Mouse (Mus musculus) hindbrain, embryonic 13.5 days (tissue): ENCODE data around the gene C2cd5. TPM values are rescaled to one million over a fixed set of nuclear protein-coding genes. Genes with fewer than 3 reads are reported as not detected.

ENCODE experiments used
- ATAC-seq: fragments of 200-750 bp; cut with Nextera tagmentation; 2 replicates; pipeline ENCODE4 v1.8.0; 2017; ENCODE audit warnings: moderate TSS enrichment; ENCODE audit not compliant: low FRiP score
- H3K27ac ChIP-seq: fragments of 300-500 bp; sonication (generic); 2 replicates; pipeline ENCODE4 v1.5.1; 2015; ENCODE audit warnings: inconsistent platforms, mild to moderate bottlenecking, moderate library complexity
- H3K27me3 ChIP-seq: fragments of 300-500 bp; sonication (generic); 2 replicates; pipeline ENCODE4 v1.6.1; 2015; ENCODE audit warnings: mild to moderate bottlenecking, inconsistent platforms
- H3K36me3 ChIP-seq: fragments of 300-500 bp; sonication (generic); 2 replicates; pipeline ENCODE4 v1.6.1; 2015; ENCODE audit warnings: mild to moderate bottlenecking, inconsistent platforms
- H3K4me1 ChIP-seq: fragments of 300-500 bp; sonication (generic); replicated peaks from 2 replicates; pipeline ENCODE4 v1.6.1; 2015; ENCODE audit warnings: inconsistent platforms
- H3K4me2 ChIP-seq: fragments of 300-500 bp; sonication (generic); 2 replicates; pipeline ENCODE4 v1.6.1; 2015; ENCODE audit warnings: inconsistent platforms, mild to moderate bottlenecking, moderate library complexity
- H3K4me3 ChIP-seq: fragments of 300-500 bp; sonication (generic); 2 replicates; pipeline ENCODE4 v1.5.1; 2015; ENCODE audit warnings: mild to moderate bottlenecking, inconsistent platforms
- H3K9ac ChIP-seq: fragments of 300-500 bp; sonication (generic); 2 replicates; pipeline ENCODE4 v1.6.1; 2015; ENCODE audit warnings: mild to moderate bottlenecking, inconsistent platforms
- H3K9me3 ChIP-seq: fragments of 300-500 bp; sonication (generic); 2 replicates; pipeline ENCODE4 v1.6.1; 2016; ENCODE audit warnings: inconsistent platforms
- WGBS: fragments of 180-500 bp; shearing (Covaris S2); methylation state at CpG from one replicate; pipeline ENCODE4 v1.1.7; 2015; 5-methylcytosine and 5-hydroxymethylcytosine counted together
- polyA plus RNA-seq: library from polyadenylated mRNA; unstranded; fragments of >200 nt; fragmentation: Nextera tagmentation; extraction: Ambion mirVana; gene quantifications from 2 replicates; pipeline ENCODE4 v1.2.1, GENCODE M21; 2015

C2cd5 gene
- polyA plus RNA-seq, 1 experiment from 2014 or later: 47.6 TPM

DNA sequence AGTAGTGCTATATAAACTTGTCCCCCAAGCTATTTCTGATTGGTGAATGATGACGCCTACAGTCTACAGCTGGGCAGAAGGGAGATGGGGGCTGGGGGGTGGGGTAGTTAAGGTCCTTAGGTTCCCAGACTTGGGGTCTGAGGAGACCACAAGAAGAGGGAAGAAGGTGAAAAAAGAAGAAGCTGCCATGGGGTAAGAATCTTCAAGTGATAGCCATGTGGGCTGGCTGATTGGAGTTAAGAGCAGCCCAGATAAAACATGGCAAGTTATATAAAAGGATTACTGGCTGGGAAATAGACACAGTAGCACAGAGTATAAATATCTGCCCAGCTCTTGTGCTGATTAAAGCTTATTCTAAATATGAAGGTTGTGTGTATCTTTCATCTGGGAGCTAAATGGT, 14.0 kb downstream of the C2cd5 start:
- Histone ChIP-seq H3K36me3 (peaks cover 87% of the 10 kb centered on the region), H3K4me3 (no peak overlapping the region), H3K9me3 (no peaks in the 10 kb centered on the region), H3K4me2 (no peak overlapping the region), H3K27ac (no peak overlapping the region), H3K27me3 (no peaks in the 10 kb centered on the region), H3K4me1 (no peaks in the 10 kb centered on the region), H3K9ac (no peak overlapping the region)
- WGBS: 93% methylated on average over 1 of the region's 1 CpGs
- no peak for ATAC-seq

DNA sequence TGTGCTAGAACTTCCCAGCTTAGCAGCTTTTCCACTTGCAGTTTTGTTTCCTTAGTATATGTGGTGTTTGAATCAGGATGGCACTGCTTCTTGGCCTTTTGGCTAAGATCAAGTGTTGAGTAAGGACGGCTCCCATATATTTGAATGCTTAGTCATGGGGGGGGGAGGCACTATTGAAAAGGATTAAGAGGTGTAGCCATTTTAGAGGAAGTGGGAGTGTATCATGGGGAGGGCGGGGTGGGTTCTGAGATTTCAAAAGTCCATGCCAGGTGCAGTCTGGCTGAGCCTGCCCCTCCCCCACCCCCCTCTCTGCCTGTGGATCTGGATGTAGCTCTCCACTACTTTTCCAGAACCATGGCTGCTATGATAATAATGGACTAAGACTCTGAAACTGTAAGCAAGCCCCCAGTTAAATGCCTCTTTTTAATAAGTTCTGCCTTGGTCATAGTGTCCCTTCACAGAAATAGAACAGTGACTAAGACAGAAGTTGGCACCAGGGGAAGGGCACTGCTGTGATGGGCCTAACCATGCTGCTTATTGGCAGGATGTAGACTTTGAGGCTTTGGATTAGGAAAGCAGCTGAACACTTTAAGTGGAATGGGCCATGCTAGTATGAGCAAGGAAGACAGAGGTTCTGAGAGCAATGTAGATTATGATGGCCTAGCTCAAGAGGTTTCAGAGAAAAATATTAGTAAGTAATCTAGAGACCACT, 15.5 kb downstream of the C2cd5 start:
- no peak overlapping the region for H3K9ac ChIP-seq
- no peaks in the 10 kb centered on the region for H3K4me1 ChIP-seq
- no peaks in the 10 kb centered on the region for H3K27me3 ChIP-seq
- WGBS: 94% methylated on average over 2 of the region's 2 CpGs
- no peak overlapping the region for H3K27ac ChIP-seq
- no peak for ATAC-seq
- H3K4me2 ChIP-seq: no peak overlapping the region
- no peak overlapping the region for H3K4me3 ChIP-seq
- H3K9me3 ChIP-seq: no peaks in the 10 kb centered on the region
- H3K36me3 ChIP-seq: peaks cover 80% of the 10 kb centered on the region

DNA sequence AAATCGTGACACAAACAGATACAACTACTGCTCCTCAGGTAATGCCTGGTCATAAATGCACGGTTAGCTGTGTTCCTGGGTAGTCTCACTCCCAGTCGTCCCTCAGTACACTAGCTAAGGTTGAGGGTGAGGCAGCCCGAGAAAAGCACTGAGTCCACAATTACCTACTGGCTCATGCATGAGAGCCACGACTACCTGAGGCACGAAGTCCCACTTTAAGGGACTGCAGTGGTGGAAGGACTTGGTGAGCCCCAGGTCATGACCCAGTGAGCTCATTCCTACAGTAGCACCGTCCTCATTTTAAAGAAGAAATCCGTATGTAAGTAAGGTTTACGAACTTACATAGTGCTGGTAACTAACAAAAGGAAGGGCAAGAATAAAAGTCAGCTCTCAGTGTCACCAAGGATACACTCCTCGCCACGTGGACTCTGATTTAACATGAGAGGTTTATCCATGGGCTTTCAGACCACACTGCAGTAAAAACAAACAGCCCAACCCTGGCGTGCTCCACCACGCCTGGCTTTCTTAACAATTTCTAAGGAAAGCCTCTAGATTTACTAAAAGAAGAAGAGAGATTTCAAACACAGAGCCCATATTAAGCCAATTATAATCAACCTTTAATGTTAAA, 18.3 kb downstream of the C2cd5 start:
- H3K4me2 ChIP-seq: no peak overlapping the region
- H3K9me3 ChIP-seq: no peaks in the 10 kb centered on the region
- H3K27ac ChIP-seq: no peak overlapping the region
- ATAC-seq: no peak
- peaks cover 82% of the 10 kb centered on the region for H3K36me3 ChIP-seq
- no peak overlapping the region for H3K9ac ChIP-seq
- H3K4me3 ChIP-seq: no peak overlapping the region
- WGBS: 90% methylated on average over 13 of the region's 13 CpGs
- H3K27me3 ChIP-seq: no peaks in the 10 kb centered on the region
- no peaks in the 10 kb centered on the region for H3K4me1 ChIP-seq

DNA sequence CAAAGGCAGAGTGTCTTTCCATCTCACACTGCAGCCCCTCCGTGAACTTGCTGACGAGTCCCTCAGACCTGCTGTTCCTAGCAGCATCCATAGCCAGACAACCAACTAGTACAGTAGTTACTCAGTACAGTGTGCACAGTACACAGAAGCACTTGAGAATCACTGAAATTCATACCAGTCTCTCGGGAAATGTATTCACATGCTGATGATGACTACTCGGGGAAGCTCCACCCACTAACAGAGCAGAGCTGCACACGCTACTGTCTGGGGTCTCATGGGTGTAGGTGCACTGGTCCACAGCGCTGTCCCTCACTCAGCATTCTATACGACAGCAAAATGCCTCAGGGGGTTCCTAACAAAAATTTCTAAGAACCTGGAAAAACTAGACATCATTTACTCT, 19.2 kb downstream of the C2cd5 start:
- Histone ChIP-seq H3K27ac (no peak overlapping the region), H3K9ac (no peak overlapping the region), H3K36me3 (peaks cover 78% of the 10 kb centered on the region), H3K4me3 (no peak overlapping the region), H3K4me2 (no peak overlapping the region), H3K4me1 (no peaks in the 10 kb centered on the region), H3K9me3 (no peaks in the 10 kb centered on the region), H3K27me3 (no peaks in the 10 kb centered on the region)
- no peak for ATAC-seq
- 69% methylated on average over 7 of the region's 7 CpGs for WGBS

DNA sequence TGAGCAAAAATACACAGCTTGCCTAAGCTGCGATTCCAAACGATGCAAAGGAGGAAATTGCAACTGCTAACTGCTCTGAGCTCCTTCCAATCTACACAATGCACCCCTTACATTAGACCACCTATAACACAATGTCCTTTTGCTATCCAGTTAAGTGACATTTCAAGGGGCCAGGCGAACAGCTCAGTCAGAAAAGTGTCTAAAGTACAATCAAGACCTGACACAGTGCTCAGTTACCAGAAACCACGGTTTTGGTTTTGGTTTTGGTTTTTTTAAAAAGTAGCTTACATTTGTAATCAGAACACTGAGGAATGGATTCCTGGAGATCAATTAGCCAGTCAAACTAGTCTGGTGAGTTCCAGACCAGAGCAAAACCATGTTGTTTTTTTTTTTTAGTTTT, 20.8 kb downstream of the C2cd5 start:
- no peak overlapping the region for H3K4me3 ChIP-seq
- no peak overlapping the region for H3K4me2 ChIP-seq
- H3K9ac ChIP-seq: no peak overlapping the region
- ATAC-seq: no peak
- H3K36me3 ChIP-seq: peaks cover 76% of the 10 kb centered on the region
- no peaks in the 10 kb centered on the region for H3K9me3 ChIP-seq
- H3K27me3 ChIP-seq: no peaks in the 10 kb centered on the region
- no peak overlapping the region for H3K27ac ChIP-seq
- WGBS: 87% methylated on average over 4 of the region's 4 CpGs
- H3K4me1 ChIP-seq: no peaks in the 10 kb centered on the region

DNA sequence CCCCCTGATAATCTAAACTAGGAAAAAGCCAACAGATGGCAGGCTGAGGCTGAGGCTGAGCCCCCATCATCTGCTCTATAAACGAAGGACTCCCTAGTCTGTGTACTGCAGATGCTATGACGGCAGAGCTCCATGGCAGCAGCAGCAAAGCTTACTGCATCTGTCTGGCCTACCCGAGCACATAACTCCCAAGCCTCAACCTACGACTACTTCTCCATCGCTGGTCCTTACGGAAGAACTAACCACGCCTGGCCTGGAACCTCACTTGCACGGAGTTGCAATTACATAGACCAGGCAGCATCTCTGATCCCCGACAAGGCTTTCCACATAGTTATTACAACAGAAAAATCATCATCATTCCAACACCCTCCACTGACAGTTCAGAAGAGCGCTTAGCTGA, 23.5 kb downstream of the C2cd5 start:
- WGBS: 90% methylated on average over 10 of the region's 10 CpGs
- Histone ChIP-seq H3K4me1 (no peaks in the 10 kb centered on the region), H3K4me2 (no peak overlapping the region), H3K27me3 (no peaks in the 10 kb centered on the region), H3K9me3 (no peaks in the 10 kb centered on the region), H3K36me3 (peaks cover 70% of the 10 kb centered on the region), H3K9ac (no peak overlapping the region), H3K4me3 (no peak overlapping the region), H3K27ac (no peak overlapping the region)
- ATAC-seq: no peak

DNA sequence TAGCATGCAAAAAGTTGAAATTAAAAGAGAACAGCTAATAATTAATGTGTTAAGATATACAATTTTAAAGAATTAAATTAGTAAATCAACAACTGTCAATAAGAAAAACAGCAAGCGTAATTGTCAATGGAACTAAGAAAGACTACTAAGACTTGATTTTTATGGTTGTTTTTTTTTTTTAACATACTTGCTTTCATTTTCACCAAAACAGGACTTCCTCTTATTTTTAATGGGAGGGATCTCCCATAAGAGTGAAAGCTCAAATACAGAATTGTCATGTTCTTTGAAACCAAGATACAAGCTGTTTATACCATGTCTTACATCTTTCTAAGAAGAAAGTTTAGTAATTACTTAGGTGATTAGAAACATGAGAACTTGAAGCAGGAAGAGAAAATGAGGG, 26.0 kb downstream of the C2cd5 start:
- H3K36me3 ChIP-seq: peaks cover 64% of the 10 kb centered on the region
- no peaks in the 10 kb centered on the region for H3K4me1 ChIP-seq
- no peak for ATAC-seq
- H3K27ac ChIP-seq: no peak overlapping the region
- 97% methylated on average over 1 of the region's 1 CpGs for WGBS
- H3K9ac ChIP-seq: no peak overlapping the region
- H3K4me2 ChIP-seq: no peak overlapping the region
- H3K9me3 ChIP-seq: no peaks in the 10 kb centered on the region
- H3K4me3 ChIP-seq: no peak overlapping the region
- H3K27me3 ChIP-seq: no peaks in the 10 kb centered on the region

DNA sequence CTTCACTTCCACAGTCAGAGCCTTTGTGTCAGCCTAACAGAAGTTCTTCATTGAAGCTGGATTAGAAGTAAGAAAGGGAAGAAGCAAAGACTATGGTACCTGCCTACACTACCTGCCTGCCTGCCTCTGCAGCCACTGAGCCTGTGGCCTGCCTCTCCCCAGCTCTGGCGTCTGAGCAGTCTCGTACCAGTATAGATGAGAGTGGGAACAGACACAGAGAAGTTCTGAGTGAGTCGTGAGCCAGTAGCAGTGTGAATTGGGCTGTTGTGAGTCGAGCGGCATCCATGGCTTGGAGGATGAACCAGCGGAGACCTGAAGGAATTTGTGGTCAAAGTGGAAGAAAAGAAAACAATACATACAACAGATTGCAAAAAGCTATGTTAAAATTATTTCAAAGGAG, 26.5 kb downstream of the C2cd5 start:
- Histone ChIP-seq H3K27ac (no peak overlapping the region), H3K4me2 (no peak overlapping the region), H3K4me3 (no peak overlapping the region), H3K36me3 (peaks cover 61% of the 10 kb centered on the region), H3K27me3 (no peaks in the 10 kb centered on the region), H3K4me1 (no peaks in the 10 kb centered on the region), H3K9me3 (no peaks in the 10 kb centered on the region), H3K9ac (no peak overlapping the region)
- WGBS: 90% methylated on average over 6 of the region's 6 CpGs
- ATAC-seq: no peak

DNA sequence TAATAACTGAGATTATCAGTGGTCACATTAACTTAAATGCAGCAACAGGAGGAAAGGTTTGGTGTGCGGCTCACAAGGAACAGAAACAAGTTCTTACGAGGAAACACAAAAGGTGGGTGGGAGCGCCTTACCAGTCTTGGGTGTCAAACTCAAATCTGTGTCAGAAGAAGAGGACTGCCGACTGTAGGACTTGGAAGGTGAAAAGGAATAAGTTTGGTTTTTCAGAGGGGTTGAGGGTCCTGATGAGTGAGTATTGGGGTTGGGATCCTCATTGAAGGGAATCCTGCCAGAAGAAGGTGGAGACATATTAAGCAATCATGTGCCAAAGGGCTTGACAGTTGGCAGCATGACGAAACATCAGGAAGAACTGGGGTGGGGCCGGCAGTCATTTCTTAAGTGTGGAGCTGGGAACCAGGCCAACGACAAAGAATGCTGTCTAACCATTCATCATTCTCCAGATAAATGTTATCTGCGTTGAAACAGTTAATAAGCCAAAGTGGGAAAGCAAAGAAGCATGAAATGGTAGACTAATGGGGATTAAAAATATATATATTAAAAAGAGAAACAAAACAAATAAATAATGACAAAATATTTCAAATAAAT, 27.4 kb downstream of the C2cd5 start:
- Histone ChIP-seq H3K4me2 (no peak overlapping the region), H3K4me1 (no peaks in the 10 kb centered on the region), H3K36me3 (peaks cover 56% of the 10 kb centered on the region), H3K4me3 (no peak overlapping the region), H3K27me3 (no peaks in the 10 kb centered on the region), H3K9me3 (no peaks in the 10 kb centered on the region), H3K9ac (no peak overlapping the region), H3K27ac (no peak overlapping the region)
- WGBS: 75% methylated on average over 8 of the region's 8 CpGs
- no peak for ATAC-seq

DNA sequence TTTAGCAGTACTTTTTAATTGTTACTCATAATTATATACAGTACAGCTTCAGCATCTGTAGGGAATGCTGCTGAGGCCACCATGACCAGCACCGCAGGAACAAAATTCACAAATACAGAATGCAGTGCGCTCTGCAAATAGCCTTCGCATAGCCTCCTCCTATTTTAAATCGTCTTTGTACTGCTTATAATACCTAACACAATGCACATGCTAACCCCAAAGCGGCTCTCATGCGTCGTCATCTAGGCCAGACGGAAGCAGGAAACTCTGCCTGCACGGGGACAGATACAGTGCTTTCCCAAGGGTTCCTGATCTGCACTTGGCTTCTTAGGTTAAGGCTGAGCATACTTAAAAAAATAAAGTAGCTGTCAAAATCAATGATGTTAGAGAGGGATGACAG, 29.2 kb downstream of the C2cd5 start:
- no peak overlapping the region for H3K4me2 ChIP-seq
- H3K36me3 ChIP-seq: peaks cover 46% of the 10 kb centered on the region
- no peak overlapping the region for H3K9ac ChIP-seq
- no peaks in the 10 kb centered on the region for H3K9me3 ChIP-seq
- 85% methylated on average over 9 of the region's 9 CpGs for WGBS
- no peak overlapping the region for H3K27ac ChIP-seq
- H3K27me3 ChIP-seq: no peaks in the 10 kb centered on the region
- ATAC-seq: no peak
- H3K4me1 ChIP-seq: no peaks in the 10 kb centered on the region
- H3K4me3 ChIP-seq: no peak overlapping the region

DNA sequence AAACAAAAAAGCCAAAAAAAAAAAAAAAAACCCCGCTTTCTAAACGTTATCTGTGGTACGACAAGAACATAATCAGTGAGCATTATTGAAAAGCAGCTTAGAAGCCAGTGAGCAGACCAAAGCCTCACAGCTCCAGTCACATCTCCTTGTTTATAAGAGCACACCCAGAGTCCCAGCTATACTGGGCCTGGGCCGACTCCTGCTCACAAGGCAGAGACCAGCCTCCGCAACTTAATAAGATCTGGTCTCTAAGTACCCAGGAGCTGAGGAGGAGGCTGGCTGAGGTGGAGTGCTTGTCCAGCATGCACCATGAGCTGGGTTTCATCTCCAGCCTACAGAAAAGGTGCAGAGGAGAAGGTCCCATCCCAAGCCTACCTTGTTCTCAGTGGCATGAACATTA, 29.9 kb downstream of the C2cd5 start:
- H3K9me3 ChIP-seq: no peaks in the 10 kb centered on the region
- no peak overlapping the region for H3K9ac ChIP-seq
- no peak overlapping the region for H3K4me2 ChIP-seq
- H3K4me3 ChIP-seq: no peak overlapping the region
- H3K27ac ChIP-seq: no peak overlapping the region
- H3K27me3 ChIP-seq: no peaks in the 10 kb centered on the region
- no peaks in the 10 kb centered on the region for H3K4me1 ChIP-seq
- no peak for ATAC-seq
- 90% methylated on average over 5 of the region's 5 CpGs for WGBS
- H3K36me3 ChIP-seq: peaks cover 42% of the 10 kb centered on the region

DNA sequence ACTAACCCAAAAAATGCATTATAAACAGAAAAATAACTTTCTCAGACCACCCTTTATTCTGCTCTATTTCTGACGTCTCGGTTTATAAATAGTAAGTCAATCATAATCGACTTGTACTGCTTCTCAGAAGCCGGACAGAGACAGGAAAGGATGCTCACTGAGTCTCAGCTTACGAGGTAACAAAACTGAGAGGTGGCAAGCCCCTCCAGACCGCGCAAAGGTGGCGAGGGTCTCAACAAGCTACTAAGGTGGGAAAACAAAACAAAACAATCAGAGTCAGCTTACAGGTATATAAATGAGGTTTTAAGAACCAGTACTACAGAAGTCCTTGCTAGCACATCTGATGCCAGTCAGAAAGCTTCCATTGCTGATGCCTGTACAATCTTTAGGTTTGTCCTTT, 30.3 kb downstream of the C2cd5 start:
- H3K4me1 ChIP-seq: no peaks in the 10 kb centered on the region
- no peaks in the 10 kb centered on the region for H3K27me3 ChIP-seq
- H3K9ac ChIP-seq: no peak overlapping the region
- no peak overlapping the region for H3K4me2 ChIP-seq
- WGBS: 94% methylated on average over 8 of the region's 8 CpGs
- H3K9me3 ChIP-seq: no peaks in the 10 kb centered on the region
- H3K36me3 ChIP-seq: peaks cover 39% of the 10 kb centered on the region
- no peak overlapping the region for H3K4me3 ChIP-seq
- no peak for ATAC-seq
- no peak overlapping the region for H3K27ac ChIP-seq
